Mouse (Mus musculus): Measurements from ENCODE around the gene Spns3. TPM values are rescaled to one million over a fixed set of nuclear protein-coding genes. Genes with fewer than 3 reads are reported as not detected.
A peak's percentile ranks its signal among the peaks of the same experiment; 100 is the strongest.
"Not testable (repeated sequence)": the region's sequence is repeated elsewhere in the genome, so short reads cannot be mapped to it uniquely, and the experiment has no call there.

Spns3 gene
- total RNA-seq, 2 experiments from 2014 or later: not detected

DNA sequence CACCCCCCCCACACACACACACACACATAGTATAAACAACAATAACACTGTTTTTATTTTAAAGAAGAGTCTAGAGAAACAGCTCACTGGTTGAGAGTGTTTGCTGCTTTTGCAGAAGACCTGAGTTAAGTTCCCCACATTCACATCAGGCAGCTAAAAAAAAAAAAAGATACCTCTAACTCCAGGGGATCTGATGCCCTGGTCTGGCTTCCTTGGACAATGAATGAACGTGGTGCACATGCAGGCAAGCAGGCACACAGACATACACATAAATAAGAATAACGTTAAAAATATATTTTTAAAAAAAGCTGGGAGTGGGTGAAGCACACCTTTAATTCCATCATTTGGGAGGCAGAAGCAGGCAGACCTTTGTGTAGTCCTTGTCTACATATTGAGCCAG is 6.6 kb upstream of the Spns3 start:
- no peak for DNase-seq

DNA sequence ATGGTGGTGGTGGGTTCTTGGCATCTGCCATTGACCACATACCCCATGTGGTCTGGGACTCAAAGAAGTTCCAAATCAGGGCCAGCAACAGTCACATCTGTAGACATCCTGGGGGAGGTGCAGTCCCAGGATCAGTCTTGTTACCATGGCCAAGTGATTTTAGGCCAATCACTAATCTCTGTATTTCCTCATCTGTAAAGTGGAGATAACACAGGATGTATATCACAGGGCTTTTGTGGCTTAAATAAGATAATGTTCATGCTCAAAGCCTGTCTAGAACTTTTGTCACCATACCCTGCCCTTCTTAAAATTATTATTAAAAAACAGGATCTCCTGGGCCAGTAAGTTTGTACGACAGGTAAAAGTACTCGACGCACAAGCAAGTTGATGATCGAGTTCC is 6.2 kb upstream of the Spns3 start:
- no peak for DNase-seq

DNA sequence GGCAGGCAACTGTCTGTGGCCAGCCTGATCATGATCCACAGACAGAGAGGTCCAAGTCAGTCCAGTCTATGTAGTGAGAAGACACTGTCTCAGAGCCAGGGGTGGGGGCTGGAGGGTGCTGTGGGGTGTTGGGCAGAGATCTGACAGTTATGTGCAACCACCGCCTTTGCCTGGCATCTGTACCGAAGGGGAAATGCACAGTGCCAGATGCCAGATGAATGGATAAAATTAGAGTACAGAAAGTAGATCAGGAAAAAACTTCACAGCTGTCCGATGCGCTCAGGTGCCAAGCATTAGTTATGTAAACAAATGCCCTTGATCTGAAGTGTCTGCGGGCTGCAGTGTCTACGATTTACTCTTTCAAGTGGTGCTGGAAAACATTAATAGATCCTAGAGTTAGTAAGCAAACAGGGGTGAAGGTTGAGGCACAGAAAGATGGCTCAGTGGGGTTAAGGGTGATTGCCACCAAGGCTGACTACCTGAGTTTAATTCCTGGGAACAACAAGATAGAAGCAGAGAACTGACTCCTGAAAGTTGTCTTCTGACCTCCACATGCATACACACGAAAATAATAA is 1.3 kb upstream of the Spns3 start:
- no peak for DNase-seq

DNA sequence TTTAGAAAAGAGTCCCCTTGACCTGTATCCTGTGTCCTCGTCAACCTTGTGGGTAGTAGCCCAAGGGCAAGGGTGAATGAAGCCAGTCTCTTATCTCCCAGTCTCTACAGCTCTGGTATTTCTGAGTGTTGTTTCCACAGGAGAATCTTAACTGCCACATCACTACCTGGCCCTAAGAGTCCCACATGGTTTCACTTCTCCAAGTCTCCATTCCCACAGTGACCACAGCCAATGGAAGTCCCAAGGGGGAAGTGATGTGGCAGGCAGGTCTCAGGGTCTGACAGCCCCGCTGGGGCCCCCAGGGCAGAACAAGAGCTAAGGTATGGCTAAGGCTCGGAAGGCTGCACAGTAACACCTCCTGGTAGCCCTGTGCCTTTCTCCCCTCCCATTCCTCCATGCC is 3.1 kb downstream of the Spns3 start:
- DNase-seq: no peak

DNA sequence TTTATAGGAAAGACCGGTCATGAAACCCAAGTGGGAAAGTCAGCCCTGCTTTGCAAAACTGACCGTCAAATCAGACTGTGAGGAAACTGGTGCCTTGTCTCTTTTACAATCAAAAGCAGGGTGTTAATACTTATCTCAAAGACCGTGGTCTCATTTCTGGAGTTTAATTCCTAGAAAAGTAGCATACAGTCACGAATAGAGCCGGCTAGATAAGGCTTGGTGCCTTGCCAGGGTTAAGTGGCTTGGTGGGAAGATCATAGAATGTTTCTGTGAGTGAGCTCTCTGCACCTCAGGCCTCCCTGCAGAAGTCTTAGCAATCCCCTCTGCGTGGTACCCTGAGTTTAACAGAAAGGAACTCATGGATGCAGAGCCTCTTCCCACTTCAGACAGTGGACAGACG is 5.6 kb downstream of the Spns3 start:
- no peak for DNase-seq

DNA sequence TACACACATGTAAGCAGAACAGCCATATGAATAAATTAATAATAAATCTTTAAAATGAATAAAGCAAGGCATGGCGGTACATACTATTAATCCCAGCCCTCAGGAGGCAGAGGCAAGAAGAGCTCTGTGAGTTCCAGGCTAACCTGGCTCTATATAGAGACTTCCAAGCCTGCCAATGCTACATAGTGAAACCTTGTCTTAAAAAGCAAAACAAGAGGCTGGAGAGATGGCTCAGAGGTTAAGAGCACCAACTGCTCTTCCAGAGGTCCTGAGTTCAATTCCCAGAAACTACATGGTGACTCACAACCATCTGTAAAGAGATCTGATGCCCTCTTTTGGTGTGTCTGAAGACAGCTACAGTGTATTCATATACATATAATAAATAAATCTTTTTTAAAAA is 6.6 kb downstream of the Spns3 start:
- DNase-seq: not testable (repeated sequence)

DNA sequence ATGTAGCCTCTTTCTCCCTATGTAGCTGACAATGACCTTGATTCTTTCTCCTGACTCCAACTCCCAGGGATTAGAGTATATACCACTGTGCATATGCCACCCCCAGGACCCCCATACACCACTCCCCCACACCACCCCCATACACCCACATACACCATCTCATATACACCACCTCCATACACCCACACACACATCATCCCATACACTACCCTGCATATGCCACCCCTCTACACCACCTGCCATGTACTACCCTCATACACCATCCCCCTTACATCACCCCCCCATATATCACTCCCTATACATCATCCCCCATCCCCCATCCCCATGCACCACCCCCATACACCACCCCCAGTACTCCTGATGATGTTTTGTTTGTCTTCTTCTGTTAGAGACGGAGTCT is 7.7 kb downstream of the Spns3 start:
- DNase-seq: no peak

DNA sequence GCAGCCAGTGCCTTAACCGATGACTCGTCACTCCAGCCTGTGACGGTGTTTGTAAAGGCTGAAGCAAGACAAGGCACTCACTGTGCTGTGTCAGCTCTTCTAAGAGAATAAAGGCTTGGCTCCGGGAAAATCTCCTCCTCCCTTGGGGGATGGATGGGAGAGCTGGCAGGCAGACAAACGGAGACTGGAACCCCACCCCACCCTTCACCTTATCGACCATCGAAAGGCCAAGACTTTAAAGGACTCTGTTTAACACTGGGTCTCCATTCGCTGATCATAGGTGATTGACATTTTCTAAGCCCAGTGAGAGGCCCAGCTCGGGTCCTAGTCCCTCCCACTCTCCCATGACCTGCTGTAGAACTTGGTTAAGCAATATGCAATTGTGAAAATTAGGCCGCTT is 8.4 kb downstream of the Spns3 start:
- no peak for DNase-seq

DNA sequence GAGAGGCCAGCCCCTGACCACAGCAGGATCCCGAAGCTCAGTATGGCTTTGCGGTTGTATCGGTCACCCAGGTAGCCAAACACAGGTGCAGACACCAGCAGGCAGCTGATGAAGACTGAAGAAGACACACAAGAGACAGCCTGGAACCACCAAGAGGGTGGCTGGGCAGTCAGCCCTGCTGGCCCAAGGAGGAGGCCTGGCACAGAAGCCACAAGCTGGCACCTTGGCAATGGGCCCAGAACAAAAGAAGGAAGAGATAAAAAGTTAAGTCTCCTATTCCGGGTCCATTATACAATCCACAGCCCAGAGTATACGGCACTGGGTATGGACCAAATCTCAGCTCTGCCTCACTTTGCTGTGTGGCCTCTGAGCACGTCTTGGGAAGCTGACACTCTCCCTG is 9.9 kb downstream of the Spns3 start:
- peak; percentile 42 to 72 for DNase-seq

DNA sequence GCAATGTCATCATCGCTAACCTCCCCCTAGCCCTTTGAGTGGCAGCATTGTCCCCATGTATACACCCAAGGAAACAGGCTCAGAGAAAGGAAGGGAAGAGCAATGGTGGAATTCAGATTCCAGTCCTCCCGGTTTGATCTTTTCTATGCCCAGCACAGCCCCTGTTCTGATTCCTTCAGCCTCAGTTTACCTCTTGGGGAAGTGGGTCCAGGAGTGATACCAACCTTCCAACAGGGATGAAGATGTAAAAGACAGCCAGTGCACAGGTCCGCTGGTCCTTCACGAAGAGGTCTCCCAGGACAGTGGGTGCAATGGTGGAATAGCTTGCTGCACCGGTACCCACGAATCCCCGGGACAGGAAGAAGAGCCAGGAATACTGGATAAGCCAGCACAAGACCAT is 11.5 kb downstream of the Spns3 start:
- no peak for DNase-seq

DNA sequence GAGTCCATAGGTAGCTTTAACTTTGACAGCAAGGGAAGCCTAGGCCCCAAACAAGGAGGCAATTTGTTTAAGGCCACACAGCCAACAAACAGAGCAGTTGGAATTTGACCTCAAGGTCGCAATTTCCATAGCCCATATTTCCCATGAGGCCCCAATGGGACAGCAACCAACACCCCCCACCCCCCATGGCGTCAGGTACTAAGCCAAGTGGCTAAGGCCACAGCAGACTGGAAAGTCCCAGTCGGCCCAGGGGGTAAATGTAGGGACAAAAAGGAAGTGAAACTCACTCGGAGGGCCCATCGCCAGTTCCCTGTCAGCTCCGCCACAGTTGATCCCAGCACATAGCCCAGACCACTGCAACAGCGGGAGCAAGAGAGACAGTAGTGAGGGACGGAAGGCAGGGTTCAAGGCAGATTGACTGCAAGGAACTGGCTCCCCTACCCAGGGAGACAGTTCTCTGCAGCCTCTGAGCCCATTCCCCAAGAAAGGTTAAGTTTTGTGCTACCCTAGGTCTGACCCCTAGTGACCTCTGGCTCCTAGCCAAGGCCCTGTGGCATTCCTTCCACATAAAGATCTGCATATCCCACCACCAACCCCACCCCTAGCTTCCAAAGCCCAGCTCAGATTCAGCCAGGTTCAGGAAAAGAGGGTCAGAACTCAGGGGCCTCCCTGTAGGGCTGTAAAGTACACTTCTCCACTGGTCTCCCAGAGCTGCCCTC is 12.1 kb downstream of the Spns3 start:
- peak; percentile 65 to 84 for DNase-seq

DNA sequence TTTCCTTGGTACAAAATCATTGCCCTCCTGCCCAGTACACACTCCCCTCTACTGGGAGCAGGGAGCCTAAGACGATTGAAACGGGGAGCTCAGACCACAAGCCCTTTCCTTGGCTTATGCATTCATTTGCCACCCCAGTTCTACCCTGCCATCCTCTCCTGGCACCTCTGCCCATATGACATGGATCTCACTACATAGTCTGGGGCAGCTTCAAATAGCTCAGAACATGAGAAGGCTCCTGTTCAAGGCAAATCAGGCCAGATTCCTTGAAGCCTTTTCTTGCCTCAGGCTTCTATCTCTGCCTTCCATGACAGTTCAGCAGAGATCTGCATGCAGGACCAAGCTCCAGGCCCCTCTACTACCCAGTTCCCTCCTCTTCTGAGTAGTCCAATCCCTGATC is 12.8 kb downstream of the Spns3 start:
- no peak for DNase-seq

DNA sequence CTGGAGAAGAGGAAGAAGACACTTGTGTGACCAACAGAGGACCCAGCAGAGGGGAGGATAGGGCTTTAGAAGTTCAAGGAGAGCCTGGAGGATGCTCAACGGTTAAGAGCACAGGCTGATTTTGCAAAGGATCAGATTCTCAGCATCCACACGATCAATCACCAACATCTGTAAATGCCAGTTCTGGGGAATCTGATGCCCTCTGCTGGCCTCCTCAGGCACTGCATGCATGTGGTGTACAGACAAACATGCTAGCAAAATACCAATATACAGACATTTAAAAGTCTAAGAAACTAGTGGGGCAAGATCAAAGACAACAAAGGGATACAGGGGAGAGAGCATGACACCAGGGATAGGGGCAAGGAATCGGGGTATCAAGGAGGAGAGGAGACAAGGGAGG is 14.8 kb downstream of the Spns3 start:
- no peak for DNase-seq

DNA sequence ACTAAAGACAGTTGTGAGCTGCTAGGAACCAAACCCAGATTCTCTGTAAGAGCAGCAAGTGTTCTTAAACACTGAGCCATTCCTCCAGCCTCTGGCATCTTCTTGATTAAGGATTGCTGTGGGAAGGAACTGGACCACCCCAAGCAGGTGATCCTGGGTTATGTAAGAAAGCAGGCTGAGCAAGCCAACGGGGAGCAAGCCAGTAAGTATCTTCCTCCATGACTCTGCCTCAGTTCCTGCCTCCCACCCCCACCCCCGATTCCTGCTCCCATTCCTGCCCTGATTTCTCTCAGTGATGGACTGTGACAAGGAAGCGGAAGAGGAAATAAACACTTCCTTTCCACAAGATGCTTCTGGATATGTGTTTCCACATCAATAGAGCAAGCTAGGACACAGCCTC is 17.4 kb downstream of the Spns3 start:
- DNase-seq: no peak

DNA sequence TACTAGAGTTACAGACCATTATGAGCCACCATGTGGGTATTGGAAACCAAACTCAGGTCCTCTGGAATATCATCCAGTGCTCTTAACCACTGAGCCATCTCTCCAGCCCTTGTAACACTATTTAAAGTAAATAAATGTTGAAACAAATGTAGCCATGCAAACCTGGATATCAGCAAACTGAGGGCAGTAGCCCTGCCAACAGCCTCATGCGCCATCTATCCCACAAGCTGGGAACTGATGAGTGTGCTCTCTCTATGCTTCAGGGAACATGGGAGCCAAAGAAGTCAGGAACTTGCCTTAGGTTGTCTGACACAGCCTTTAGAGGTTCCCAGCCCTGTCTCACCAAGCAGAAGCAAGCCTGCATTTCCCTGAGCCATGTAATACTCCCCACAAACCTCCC is 18.7 kb downstream of the Spns3 start:
- DNase-seq: no peak

DNA sequence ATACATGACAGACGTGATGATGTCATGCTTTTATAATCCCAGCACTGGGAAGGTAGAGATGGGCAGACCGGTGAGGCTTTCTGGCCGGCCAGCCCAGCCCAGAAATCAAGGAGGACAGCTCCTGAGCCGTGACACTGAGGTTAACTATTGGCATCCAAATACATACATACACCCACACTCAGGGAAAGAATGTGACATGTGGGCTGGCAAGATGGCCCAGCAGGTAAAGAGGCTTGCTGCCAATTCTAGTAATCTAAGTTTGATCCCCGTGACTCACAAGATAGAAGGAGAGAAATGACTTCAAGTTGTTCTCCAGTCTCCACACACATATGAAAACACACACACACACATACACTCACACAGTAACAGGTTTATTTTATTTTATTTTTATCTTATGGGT is 19.2 kb downstream of the Spns3 start:
- no peak for DNase-seq

DNA sequence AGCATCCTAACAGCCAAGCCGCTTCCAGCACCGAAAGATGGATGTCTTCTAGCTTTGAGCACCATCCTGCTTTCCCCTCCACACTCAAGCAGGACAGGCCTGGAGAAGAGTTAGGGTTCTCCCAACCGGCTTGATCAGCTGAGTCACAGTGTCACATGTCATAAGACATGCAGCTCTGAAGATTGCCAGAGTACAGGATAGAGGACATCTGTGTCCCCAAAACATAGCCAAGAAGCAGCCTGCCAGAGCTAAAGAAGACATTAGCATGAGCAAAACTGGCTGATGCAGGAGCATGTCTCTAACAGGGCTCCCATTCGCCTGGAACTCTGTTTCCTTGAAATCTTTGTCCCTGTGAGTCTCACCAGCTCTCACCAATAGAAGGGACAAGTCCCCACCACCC is 24.1 kb downstream of the Spns3 start:
- peak; percentile 56 to 79 for DNase-seq

DNA sequence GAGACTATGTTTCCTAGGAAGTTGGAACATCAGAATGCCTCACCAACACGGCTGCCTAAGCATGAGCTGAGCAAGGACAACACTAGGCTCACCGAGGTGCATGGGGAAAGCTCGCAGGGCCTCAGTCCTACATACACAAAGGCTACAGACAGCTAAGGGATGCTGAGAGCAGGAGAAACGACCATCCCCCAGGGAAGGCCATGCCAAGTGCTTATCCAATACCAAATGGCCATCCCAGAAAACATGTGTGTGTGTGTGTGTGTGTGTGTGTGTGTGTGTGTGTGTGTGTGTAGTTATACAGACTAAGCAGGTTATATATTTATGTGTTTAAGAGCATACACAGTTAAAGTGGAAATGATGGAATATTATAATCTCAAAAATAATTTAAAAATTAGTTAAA is 26.6 kb downstream of the Spns3 start:
- DNase-seq: no peak

DNA sequence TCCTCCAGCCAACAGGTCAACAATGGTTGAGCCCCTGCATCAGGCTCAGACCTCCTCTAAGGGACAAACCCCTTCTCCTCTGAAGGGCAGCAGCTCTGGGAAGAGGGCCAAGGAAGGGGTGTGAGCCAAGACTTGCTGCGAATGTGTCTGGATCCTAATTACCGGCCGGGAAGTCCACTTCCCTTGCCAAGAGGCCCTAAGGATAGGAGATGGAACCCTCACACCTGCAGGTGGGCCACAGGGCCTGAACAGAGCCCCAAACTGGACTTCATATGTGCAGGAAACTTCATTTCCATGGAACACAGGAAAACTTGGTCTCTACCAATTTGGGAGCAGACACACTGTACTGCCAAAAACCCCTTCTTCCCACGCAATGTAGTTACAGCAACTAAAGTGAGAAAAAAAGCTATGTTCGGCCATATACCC is 27.7 kb downstream of the Spns3 start:
- DNase-seq: peak; percentile 76 to 78

DNA sequence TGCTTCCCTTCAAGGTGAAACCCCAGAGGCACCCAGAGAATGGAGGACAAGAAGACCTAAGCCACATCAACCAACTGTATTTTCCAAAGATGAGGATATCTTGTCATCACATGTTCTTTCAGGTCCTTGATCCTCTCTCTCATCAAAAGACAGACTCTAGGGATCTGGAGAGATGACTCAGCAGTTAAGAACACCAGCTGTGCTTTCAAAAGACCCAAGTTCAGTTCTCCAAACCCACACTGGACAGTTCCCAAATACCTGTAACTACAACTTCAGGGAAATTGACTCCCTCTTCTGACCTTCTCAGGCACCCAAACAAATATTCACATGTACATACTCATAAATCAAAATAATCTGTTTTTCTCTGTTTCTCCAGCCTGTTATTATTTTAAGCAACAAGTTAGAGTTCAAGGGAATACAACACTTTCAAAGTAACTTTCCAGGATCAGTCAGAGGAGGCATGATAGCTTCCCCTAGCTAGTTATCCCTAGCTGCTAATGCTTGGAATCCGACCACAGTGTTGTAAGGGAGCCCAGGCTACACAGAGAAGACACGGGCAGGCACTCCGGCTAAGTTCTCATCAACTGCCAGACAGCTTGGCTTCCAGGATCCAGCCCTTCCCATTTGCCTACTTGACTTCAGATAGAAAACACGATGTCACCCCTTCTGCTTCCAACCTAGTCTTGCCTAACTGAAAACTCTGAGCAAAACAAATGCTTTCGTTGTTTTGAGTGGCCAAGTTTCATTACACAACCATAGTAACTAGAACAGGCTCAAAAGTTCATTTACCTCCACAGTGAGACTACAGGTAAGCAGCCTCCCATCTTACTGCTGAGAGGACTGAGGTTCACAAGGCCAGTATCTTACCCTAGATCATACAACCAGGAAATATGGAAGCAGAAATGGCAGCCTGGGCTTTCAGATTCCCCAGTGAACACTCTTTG is 28.4 kb downstream of the Spns3 start:
- peak; percentile 60 to 75 for DNase-seq

DNA sequence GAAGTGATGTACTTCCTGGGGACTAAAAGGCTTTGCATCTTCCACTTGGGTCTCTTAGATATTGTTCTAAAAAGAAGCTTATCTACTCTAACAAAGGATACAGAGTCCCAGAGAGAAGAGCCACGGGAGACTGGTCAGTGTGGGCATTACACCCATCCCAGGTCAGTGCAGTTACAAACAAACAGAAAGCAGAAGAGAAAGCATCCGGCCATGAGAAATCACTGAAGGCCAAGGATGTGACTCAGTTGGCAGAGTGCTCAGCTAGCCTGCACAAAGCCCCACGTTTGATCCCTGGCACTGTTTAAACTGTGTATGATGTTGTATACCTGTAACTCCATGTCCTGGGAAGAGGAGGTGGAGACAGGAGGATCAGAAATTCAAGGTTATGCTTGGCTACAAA is 30.4 kb downstream of the Spns3 start:
- no peak for DNase-seq

DNA sequence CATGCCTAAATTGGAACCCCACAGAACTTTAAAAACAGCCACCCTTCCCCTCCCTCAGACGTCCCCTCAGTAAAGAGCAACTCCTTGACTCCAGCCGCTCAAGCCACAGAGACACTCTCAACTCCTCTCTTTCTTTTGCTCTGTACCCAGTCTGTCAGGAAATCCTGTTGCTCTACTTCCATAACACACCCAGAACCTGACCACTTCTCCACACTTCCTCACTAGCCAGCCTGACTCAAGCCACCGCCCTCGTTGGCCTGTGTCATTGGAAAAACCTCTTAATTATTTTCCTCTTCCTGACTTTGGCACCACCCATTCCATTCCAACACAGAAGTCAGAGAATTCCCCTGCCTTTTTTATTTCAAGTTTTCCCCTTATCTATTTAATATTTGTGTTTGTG is 31.1 kb downstream of the Spns3 start:
- DNase-seq: peak in 1 of 2 experiments; percentile 68

DNA sequence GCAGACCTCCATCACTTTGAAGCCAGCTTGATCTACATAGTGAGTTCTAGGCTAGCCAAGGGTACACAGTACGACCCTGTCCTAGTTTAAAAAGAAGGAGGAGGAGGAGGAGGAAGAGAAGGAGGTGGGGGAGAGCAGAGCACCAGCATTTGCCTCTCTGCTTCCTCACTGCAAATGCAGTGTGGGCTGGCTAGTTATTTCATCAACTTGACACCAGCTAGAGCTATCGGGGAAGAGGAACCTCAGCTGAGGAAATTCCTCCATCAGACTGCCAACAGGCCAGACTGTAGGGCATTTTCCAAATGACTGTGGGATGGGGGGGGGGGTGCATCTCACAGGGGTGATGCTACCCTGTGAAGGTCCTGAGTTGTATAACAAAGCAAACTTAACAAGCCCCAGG is 31.9 kb downstream of the Spns3 start:
- no peak for DNase-seq
